Mouse (Mus musculus) liver, embryonic 14.5 days (tissue): ENCODE measurements around the gene Ube3b. TPM values are rescaled to one million over a fixed set of nuclear protein-coding genes. Genes with fewer than 3 reads are reported as not detected.

ENCODE experiments used
- ATAC-seq: fragments of 200-750 bp; cut with Nextera tagmentation; 2 replicates; pipeline ENCODE4 v1.8.0; 2017; ENCODE audit warnings: moderate number of reproducible peaks, mild to moderate bottlenecking, moderate library complexity; ENCODE audit not compliant: insufficient read depth
- DNase-seq, 3 experiments: peaks; one replicate each; pipeline ENCODE4 v3.0.0-alpha.2; 2012 to 2013; ENCODE audit warnings: low read depth in 3 of 3, low spot score in 3 of 3
- H3K27ac ChIP-seq: fragments of 300-500 bp; sonication (generic); 2 replicates; pipeline ENCODE4 v1.5.1; 2014; ENCODE audit warnings: moderate library complexity, mild to moderate bottlenecking, control low read depth, inconsistent platforms
- H3K27me3 ChIP-seq: fragments of 300-500 bp; sonication (generic); 2 replicates; pipeline ENCODE4 v1.6.1; 2014; ENCODE audit warnings: mild to moderate bottlenecking, low read length, moderate library complexity; ENCODE audit not compliant: control insufficient read depth, insufficient read depth
- H3K36me3 ChIP-seq: fragments of 300-500 bp; sonication (generic); replicated peaks from 2 replicates; pipeline ENCODE4 v1.6.1; 2014; ENCODE audit warnings: low read depth; ENCODE audit not compliant: control insufficient read depth, insufficient read depth
- H3K4me1 ChIP-seq, 2 experiments: fragments of 200-500 bp in 1 of 2; fragments of 300-500 bp in 1 of 2; sonication (generic) in 1 of 2; replicated peaks; 2 replicates each; pipeline ENCODE4 v1.6.1; 2012 to 2014; ENCODE audit warnings: antibody characterized with exemption in 1 of 2, inconsistent platforms in 1 of 2, low read length in 1 of 2; ENCODE audit not compliant: control insufficient read depth in 2 of 2, insufficient read depth in 2 of 2
- H3K4me2 ChIP-seq: fragments of 300-500 bp; sonication (generic); 2 replicates; pipeline ENCODE4 v1.6.1; 2014; ENCODE audit warnings: low read depth, mild to moderate bottlenecking, control low read depth, moderate library complexity
- H3K4me3 ChIP-seq, 2 experiments: fragments of 200-500 bp in 1 of 2; fragments of 300-500 bp in 1 of 2; sonication (generic) in 1 of 2; 2 replicates each; pipeline ENCODE4 v1.5.1; 2012 to 2014; ENCODE audit warnings: low read depth in 2 of 2, low read length in 2 of 2, mild to moderate bottlenecking in 2 of 2, control low read depth in 1 of 2, inconsistent platforms in 1 of 2, moderate library complexity in 1 of 2; ENCODE audit not compliant: insufficient read depth in 1 of 2
- H3K9ac ChIP-seq: fragments of 300-500 bp; sonication (generic); replicated peaks from 2 replicates; pipeline ENCODE4 v1.6.1; 2014; ENCODE audit warnings: mild to moderate bottlenecking, control low read depth, moderate library complexity
- H3K9me3 ChIP-seq: fragments of 300-500 bp; sonication (generic); 2 replicates; pipeline ENCODE4 v1.6.1; 2016; ENCODE audit warnings: low read length, mixed read lengths; ENCODE audit not compliant: control insufficient read depth
- CTCF ChIP-seq: IDR thresholded peaks from 2 replicates; pipeline ENCODE4 v1.5.1; 2016; ENCODE audit warnings: antibody characterized with exemption, low read depth, control low read depth
- EP300 ChIP-seq: IDR thresholded peaks from 2 replicates; pipeline ENCODE4 v1.6.1; 2016; ENCODE audit warnings: antibody characterized with exemption, low read depth
- WGBS: fragments of 180-500 bp; shearing (Covaris S2); extraction: QIAGEN DNeasy Blood & Tissue Kit; methylation state at CpG from one replicate; pipeline ENCODE4 v1.1.7; 2014; ENCODE audit not compliant: insufficient replicate concordance; 5-methylcytosine and 5-hydroxymethylcytosine counted together
- polyA plus RNA-seq, 2 experiments: library from polyadenylated mRNA; depleted of rRNA in 1 of 2; stranded (reverse) in 1 of 2; unstranded in 1 of 2; fragments of >200 nt; fragmentation: Nextera tagmentation in 1 of 2; extraction: Ambion mirVana in 1 of 2; gene quantifications; 2 replicates each; pipeline versions ENCODE4 v1.2.1 to v1.2.3; 2012 to 2014

Gene Ube3b
- polyA plus RNA-seq, 2 experiments: 12.9 to 14.6 TPM

GRCm38 (mm10) chr5:114429781-114430180 is 49.4 kb downstream of the Ube3b start:
- Histone ChIP-seq H3K4me1 (no peaks in the 10 kb centered on the region), H3K4me2 (no peak overlapping the region), H3K4me3 (no peak overlapping the region), H3K9me3 (no peaks in the 10 kb centered on the region), H3K9ac (no peak overlapping the region), H3K27ac (no peak overlapping the region), H3K27me3 (no peaks in the 10 kb centered on the region), H3K36me3 (no peaks in the 10 kb centered on the region)
- no peak for DNase-seq
- WGBS: 60% methylated on average over 7 of the region's 7 CpGs
- TF ChIP-seq CTCF (no peak), EP300 (no peak)
- ATAC-seq: no peak

GRCm38 (mm10) chr5:114434359-114434758 is 54.0 kb downstream of the Ube3b start:
- DNase-seq (no peak), ATAC-seq (no peak)
- WGBS: 67% methylated on average over 8 of the region's 8 CpGs
- Histone ChIP-seq H3K4me1 (no peaks in the 10 kb centered on the region), H3K9me3 (no peaks in the 10 kb centered on the region), H3K9ac (no peak overlapping the region), H3K27ac (no peak overlapping the region), H3K4me2 (no peak overlapping the region), H3K27me3 (no peaks in the 10 kb centered on the region), H3K4me3 (no peak overlapping the region), H3K36me3 (no peaks in the 10 kb centered on the region)
- TF ChIP-seq EP300 (no peak), CTCF (no peak)

GRCm38 (mm10) chr5:114435588-114435987 is 55.2 kb downstream of the Ube3b start:
- TF ChIP-seq EP300 (no peak), CTCF (no peak)
- H3K9me3 ChIP-seq: no peaks in the 10 kb centered on the region
- no peaks in the 10 kb centered on the region for H3K36me3 ChIP-seq
- no peak overlapping the region for H3K4me3 ChIP-seq
- WGBS: 83% methylated on average over 14 of the region's 14 CpGs
- H3K4me2 ChIP-seq: no peak overlapping the region
- H3K9ac ChIP-seq: no peak overlapping the region
- no peak for DNase-seq
- H3K27me3 ChIP-seq: no peaks in the 10 kb centered on the region
- H3K27ac ChIP-seq: no peak overlapping the region
- H3K4me1 ChIP-seq: no peaks in the 10 kb centered on the region
- ATAC-seq: no peak

GRCm38 (mm10) chr5:114443566-114444367 is 63.4 kb downstream of the Ube3b start, which contains the start of the genes Mmab and Mvk:
Gene Mmab (minus strand): TSS chr5:114444060.
Gene Mvk (plus strand): TSS chr5:114444269.
- Histone ChIP-seq H3K4me2 (peak within 1 kb of the TSS; percentile 82), H3K9me3 (no peaks in the 10 kb centered on the region), H3K27me3 (no peaks in the 10 kb centered on the region), H3K9ac (peak within 1 kb of the TSS; percentile 60), H3K4me3 (peak within 1 kb of the TSS; percentile 75 to 84), H3K4me1 (peaks cover 0 to 10% of the 10 kb centered on the region in 2 experiments; a peak in 3 of 4 replicates), H3K27ac (no peak within 1 kb of the TSS; the same call in 1 of the 2 replicates), H3K36me3 (no peaks in the 10 kb centered on the region)
- DNase-seq (peak; percentile 96 to 97 (median 97)), ATAC-seq (peak; percentile 97)
- 1% methylated on average over 43 of the region's 43 CpGs for WGBS
- TF ChIP-seq EP300: peak; percentile 27; the same call in 1 of the 2 replicates
- TF ChIP-seq CTCF: no peak

- Histone ChIP-seq H3K9ac (peak overlapping the region; percentile 57), H3K4me2 (peak overlapping the region; percentile 82), H3K36me3 (no peaks in the 10 kb centered on the region), H3K27me3 (no peaks in the 10 kb centered on the region), H3K4me1 (peaks cover 0 to 10% of the 10 kb centered on the region in 2 experiments; a peak in 3 of 4 replicates), H3K9me3 (no peaks in the 10 kb centered on the region), H3K27ac (no peak overlapping the region), H3K4me3 (peak overlapping the region; percentile 75 to 83)
- DNase-seq: no peak
- TF ChIP-seq CTCF (no peak), EP300 (no peak)
- WGBS: under 1% methylated on average over 21 of the region's 21 CpGs
- no peak for ATAC-seq
Observed at GRCm38 (mm10) chr5:114444368-114444692, 63.9 kb downstream of the Ube3b start.
